ENCODE assay signal across 11 mouse cellular contexts in genomic region chr1:69118249-69118938, GRCm38 (mm10). TPM values are rescaled to one million over a fixed set of nuclear protein-coding genes. Genes with fewer than 3 reads are reported as not detected.
DNase-seq lines count a peak whose midpoint lies in the region; ATAC-seq and TF ChIP-seq lines count a peak whose summit lies in the region.
"Had no signal": no experiment of that assay in that cellular context is flagged by ENCODE, and none has a peak within 500 bp of the region (broad histone marks: within the 10 kb centered on the region; RNA-seq: fewer than 3 reads in every experiment).

No protein-coding gene starts in this region.

- H3K4me3 ChIP-seq in intestine, postnatal 0 days (ENCODE audit: low read depth, low read length) = no peak overlapping the region
- H3K4me3 ChIP-seq in intestine, embryonic 15.5 days (replicated peaks) = no peak overlapping the region
- H3K4me3 ChIP-seq in midbrain, embryonic 11.5 days (ENCODE audit: low read depth, low read length) = no peak overlapping the region
- H3K4me3 ChIP-seq in midbrain, embryonic 10.5 days = no peak overlapping the region
- H3K4me3 ChIP-seq in stomach, postnatal 0 days (ENCODE audit: low read depth, low read length) = no peak overlapping the region
- H3K4me3 ChIP-seq: forebrain, embryonic 12.5 days; limb, embryonic 15.5 days had no signal

- H3K4me1 ChIP-seq in intestine, postnatal 0 days (replicated peaks; ENCODE audit: control insufficient read depth, insufficient read depth, low read length) = no peaks in the 10 kb centered on the region
- H3K4me1 ChIP-seq in intestine, embryonic 15.5 days (replicated peaks) = no peaks in the 10 kb centered on the region
- no peaks in the 10 kb centered on the region for H3K4me1 ChIP-seq in midbrain, embryonic 11.5 days (ENCODE audit: control insufficient read depth, insufficient read depth, low read length)
- H3K4me1 ChIP-seq in midbrain, embryonic 10.5 days = no peaks in the 10 kb centered on the region
- no peaks in the 10 kb centered on the region for H3K4me1 ChIP-seq in stomach, postnatal 0 days (replicated peaks; ENCODE audit: control insufficient read depth, insufficient read depth)
- H3K4me1 ChIP-seq: forebrain, embryonic 12.5 days; limb, embryonic 15.5 days had no signal

- no peak for ATAC-seq in intestine, postnatal 0 days
- ATAC-seq in intestine, embryonic 15.5 days = no peak
- no peak for ATAC-seq in midbrain, embryonic 11.5 days (ENCODE audit: low FRiP score)
- ATAC-seq in stomach, postnatal 0 days (ENCODE audit: low FRiP score, low TSS enrichment) = no peak

- peak; percentile 10 for DNase-seq in adrenal gland, postnatal 14 days
- DNase-seq in adrenal gland, adult 8-10 months = no peak
- DNase-seq in midbrain, embryonic 11.5 days (ENCODE audit: low spot score, missing footprints) = peak; percentile 83
- no peak for DNase-seq in midbrain, embryonic 10.5 days (ENCODE audit: low spot score)
- no peak for DNase-seq in stomach, postnatal 0 days (ENCODE audit: low spot score)
- DNase-seq in urinary bladder, postnatal 36 days (ENCODE audit: low spot score in 2 of 2) = no peak

- no peaks in the 10 kb centered on the region for H3K9me3 ChIP-seq in intestine, postnatal 0 days (ENCODE audit: control insufficient read depth)
- H3K9me3 ChIP-seq in intestine, embryonic 15.5 days = no peaks in the 10 kb centered on the region
- no peaks in the 10 kb centered on the region for H3K9me3 ChIP-seq in midbrain, embryonic 11.5 days (ENCODE audit: control insufficient read depth, low read length)
- H3K9me3 ChIP-seq in midbrain, embryonic 10.5 days (replicated peaks) = no peaks in the 10 kb centered on the region
- no peaks in the 10 kb centered on the region for H3K9me3 ChIP-seq in stomach, postnatal 0 days (ENCODE audit: control insufficient read depth, low read length)
- H3K9me3 ChIP-seq: forebrain, embryonic 12.5 days; limb, embryonic 15.5 days had no signal

- no peak overlapping the region for H3K4me2 ChIP-seq in intestine, postnatal 0 days (replicated peaks; ENCODE audit: low read depth)
- no peak overlapping the region for H3K4me2 ChIP-seq in intestine, embryonic 15.5 days (replicated peaks)
- H3K4me2 ChIP-seq in midbrain, embryonic 11.5 days = no peak overlapping the region
- H3K4me2 ChIP-seq in stomach, postnatal 0 days (replicated peaks; ENCODE audit: low read depth) = no peak overlapping the region
- H3K4me2 ChIP-seq: forebrain, embryonic 12.5 days; limb, embryonic 15.5 days had no signal

- no peak for TF ChIP-seq EP300 in stomach, postnatal 0 days (optimal IDR thresholded peaks at IDR 0.05)

- no peak overlapping the region for H3K27ac ChIP-seq in intestine, postnatal 0 days (ENCODE audit: low read depth, low read length)
- H3K27ac ChIP-seq in intestine, embryonic 15.5 days = no peak overlapping the region
- H3K27ac ChIP-seq in midbrain, embryonic 11.5 days (ENCODE audit: low read depth, low read length) = no peak overlapping the region
- no peak overlapping the region for H3K27ac ChIP-seq in midbrain, embryonic 10.5 days (replicated peaks)
- no peak overlapping the region for H3K27ac ChIP-seq in stomach, postnatal 0 days (replicated peaks)
- H3K27ac ChIP-seq: forebrain, embryonic 12.5 days; limb, embryonic 15.5 days had no signal

- H3K9ac ChIP-seq in intestine, postnatal 0 days (ENCODE audit: low read depth, low read length) = no peak overlapping the region
- H3K9ac ChIP-seq in intestine, embryonic 15.5 days = no peak overlapping the region
- H3K9ac ChIP-seq in midbrain, embryonic 11.5 days (ENCODE audit: low read length) = no peak overlapping the region
- no peak overlapping the region for H3K9ac ChIP-seq in stomach, postnatal 0 days (ENCODE audit: low read length)
- H3K9ac ChIP-seq: forebrain, embryonic 12.5 days; limb, embryonic 15.5 days had no signal

- peak; percentile 50 for TF ChIP-seq CTCF in intestine, postnatal 0 days (IDR thresholded peaks at IDR 0.05; ENCODE audit: low read depth)
- peak; percentile 57 for TF ChIP-seq CTCF in stomach, postnatal 0 days (IDR thresholded peaks at IDR 0.05; ENCODE audit: low read depth)

- H3K27me3 ChIP-seq in intestine, postnatal 0 days (replicated peaks; ENCODE audit: control insufficient read depth, insufficient read depth, low read length) = no peaks in the 10 kb centered on the region
- H3K27me3 ChIP-seq in intestine, embryonic 15.5 days (replicated peaks) = no peaks in the 10 kb centered on the region
- H3K27me3 ChIP-seq in midbrain, embryonic 11.5 days (ENCODE audit: control insufficient read depth, insufficient read depth, low read length) = no peaks in the 10 kb centered on the region
- no peaks in the 10 kb centered on the region for H3K27me3 ChIP-seq in midbrain, embryonic 10.5 days (ENCODE audit: low read depth, poor library complexity, severe bottlenecking)
- no peaks in the 10 kb centered on the region for H3K27me3 ChIP-seq in stomach, postnatal 0 days (ENCODE audit: control insufficient read depth, insufficient read depth, low read length)
- H3K27me3 ChIP-seq: forebrain, embryonic 12.5 days; limb, embryonic 15.5 days had no signal

- no peaks in the 10 kb centered on the region for H3K36me3 ChIP-seq in intestine, postnatal 0 days (ENCODE audit: control insufficient read depth, insufficient read depth)
- H3K36me3 ChIP-seq in intestine, embryonic 15.5 days = no peaks in the 10 kb centered on the region
- H3K36me3 ChIP-seq in midbrain, embryonic 11.5 days (ENCODE audit: control insufficient read depth, insufficient read depth, low read length) = no peaks in the 10 kb centered on the region
- no peaks in the 10 kb centered on the region for H3K36me3 ChIP-seq in midbrain, embryonic 10.5 days
- no peaks in the 10 kb centered on the region for H3K36me3 ChIP-seq in stomach, postnatal 0 days (ENCODE audit: control insufficient read depth, insufficient read depth, low read length)
- H3K36me3 ChIP-seq: forebrain, embryonic 12.5 days; limb, embryonic 15.5 days had no signal

- WGBS in intestine, postnatal 0 days = 86% methylated on average over 4 of the region's 4 CpGs
- 89% methylated on average over 4 of the region's 4 CpGs for WGBS in intestine, embryonic 15.5 days
- 86% methylated on average over 4 of the region's 4 CpGs for WGBS in midbrain, embryonic 11.5 days
- 88% methylated on average over 4 of the region's 4 CpGs for WGBS in midbrain, embryonic 10.5 days
- 81% methylated on average over 4 of the region's 4 CpGs for WGBS in stomach, postnatal 0 days

RNA-seq across cellular contexts. Expression of gene Erbb4, which starts 10.5 kb away (rescaled TPM):
- total RNA-seq in adrenal gland, postnatal 14 days (2021) = 0.59 and 0.60 TPM in 2 replicates
- total RNA-seq in adrenal gland, adult 8-10 months (2022) = 1 to 10 TPM; 1.1 to 2.0 (median 1.3) TPM
- 0.03 TPM in 1 of 2 replicates, not detected in the other for polyA plus RNA-seq in intestine, postnatal 0 days (2015; fragmentation: Nextera tagmentation; extraction: Ambion mirVana)
- polyA plus RNA-seq in intestine, embryonic 15.5 days (2015; fragmentation: Nextera tagmentation; extraction: Ambion mirVana) = 0.03 and 0.05 TPM in 2 replicates
- polyA plus RNA-seq in midbrain, embryonic 11.5 days (2014; fragmentation: Nextera tagmentation; extraction: Ambion mirVana) = 7.0 and 8.6 TPM in 2 replicates
- polyA plus RNA-seq in midbrain, embryonic 10.5 days (2016; fragmentation: Nextera tagmentation; extraction: Ambion mirVana) = 3.4 and 6.1 TPM in 2 replicates
- 0.01 TPM in 1 of 2 replicates, not detected in the other for polyA plus RNA-seq in stomach, postnatal 0 days (2015; fragmentation: Nextera tagmentation; extraction: Ambion mirVana)
- total RNA-seq: MEL had no signal

Comparison
In these comparisons a context has a peak if more than half of its experiments do, and no peak if none do; other contexts are left out.
1. DNase-seq: peak in adrenal gland, postnatal 14 days (single experiment) and midbrain, embryonic 11.5 days (single experiment); none in adrenal gland, adult 8-10 months (single experiment), midbrain, embryonic 10.5 days (single experiment), stomach, postnatal 0 days (single experiment) and urinary bladder, postnatal 36 days (0 of 2).